Mouse (Mus musculus): ENCODE measurements around the gene Cdc6.
"Not testable (repeated sequence)": the region's sequence is repeated elsewhere in the genome, so short reads cannot be mapped to it uniquely, and the experiment has no call there.

Cdc6 gene

GRCm38 (mm10) chr11:98909654-98910053 lies 2.1 kb downstream of the Cdc6 start:
- DNase-seq (ENCODE audit: low spot score in 2 of 2), result peak; percentile 65 to 80

- DNase-seq (ENCODE audit: low spot score in 2 of 2), result no peak
These were observed 2.8 kb downstream of the Cdc6 start for GRCm38 (mm10) chr11:98910415-98910814.

DNA sequence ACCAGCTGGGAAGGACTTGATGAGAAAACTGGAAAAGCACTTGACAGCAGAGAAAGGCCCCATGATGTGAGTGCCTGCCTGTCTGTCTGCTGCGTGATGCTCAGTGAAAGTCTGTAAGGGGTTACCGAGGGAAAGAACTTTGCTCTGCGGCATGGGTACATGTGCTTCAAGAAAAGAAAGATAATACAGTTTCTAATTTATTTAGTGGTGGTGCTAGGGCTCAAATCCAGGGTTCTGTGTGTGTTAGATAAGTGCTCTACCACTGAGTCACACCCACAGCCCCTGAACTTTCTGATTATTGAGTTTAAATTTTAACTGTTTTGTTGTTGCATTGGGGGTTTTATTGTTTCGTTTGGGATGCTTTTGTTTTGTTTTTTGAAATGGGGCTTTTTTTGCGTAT lies 3.9 kb downstream of the Cdc6 start:
- DNase-seq (ENCODE audit: low spot score in 2 of 2), result no peak

DNA sequence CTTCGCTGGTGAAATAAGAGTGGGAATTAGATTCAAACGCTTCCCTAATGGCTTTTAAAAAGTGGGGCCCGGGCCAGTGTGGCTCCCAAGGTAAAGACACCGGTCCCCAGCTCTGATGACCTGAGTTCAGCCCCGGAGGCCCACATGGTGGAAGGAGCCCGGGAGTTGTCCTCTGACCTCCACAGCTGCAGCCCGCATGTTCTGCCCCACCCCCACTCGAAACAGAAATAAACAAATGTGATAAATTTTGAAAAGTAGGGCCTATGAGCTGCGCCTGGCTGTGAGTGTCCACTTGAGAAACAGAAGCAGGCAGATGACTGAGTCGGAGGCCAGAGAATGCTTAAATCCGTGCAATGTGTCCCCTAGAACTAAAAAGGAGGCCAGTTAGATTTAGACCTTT lies 6.6 kb downstream of the Cdc6 start:
- no peak for DNase-seq (ENCODE audit: low spot score in 2 of 2)

DNA sequence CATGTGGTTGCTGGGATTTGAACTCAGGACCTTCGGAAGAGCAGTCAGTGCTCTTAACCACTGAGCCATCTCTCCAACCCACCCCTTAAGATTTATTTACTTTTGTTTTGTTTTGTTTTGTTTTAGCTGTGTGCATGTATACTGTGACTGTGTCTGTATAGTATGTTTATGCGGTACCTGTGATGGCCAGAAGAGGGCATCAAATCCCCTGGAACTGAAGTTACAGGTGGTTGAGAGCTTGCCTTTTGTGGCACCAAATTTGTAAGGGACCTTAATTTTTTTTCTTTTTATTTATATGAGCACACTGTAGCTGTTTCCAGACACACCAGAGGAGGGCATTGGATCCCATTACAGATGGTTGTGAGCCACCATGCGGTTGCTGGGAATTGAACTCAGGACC lies 8.8 kb downstream of the Cdc6 start:
- DNase-seq (ENCODE audit: low spot score in 2 of 2), result not testable (repeated sequence)

- DNase-seq (ENCODE audit: low spot score in 2 of 2), result no peak
These were observed 9.9 kb downstream of the Cdc6 start for GRCm38 (mm10) chr11:98917428-98918005.

- peak; percentile 54 to 60 for DNase-seq (ENCODE audit: low spot score in 2 of 2)
These were observed 10.6 kb downstream of the Cdc6 start for GRCm38 (mm10) chr11:98918231-98918630.

- no peak for DNase-seq (ENCODE audit: low spot score in 2 of 2)
These were observed 11.4 kb downstream of the Cdc6 start for GRCm38 (mm10) chr11:98919009-98919408.

DNA sequence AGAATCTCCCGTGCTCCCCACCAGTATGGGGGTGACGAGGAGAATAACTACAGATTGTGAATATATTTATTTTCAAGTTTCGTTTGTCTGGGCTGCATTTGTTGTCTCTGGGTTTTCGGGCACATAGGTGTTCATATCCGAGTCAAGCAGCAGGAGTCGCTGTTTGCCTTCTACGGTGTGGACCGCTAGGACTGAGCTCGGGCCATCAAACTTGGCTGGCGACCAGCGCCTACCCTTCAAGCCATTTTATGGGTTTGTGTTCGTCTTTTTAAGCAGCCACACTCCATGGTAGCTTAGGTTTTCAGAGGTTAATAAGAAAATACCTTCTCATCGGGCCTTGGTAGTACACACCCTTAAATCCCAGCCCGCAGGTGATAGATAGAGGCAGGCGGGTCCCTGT lies 14.2 kb downstream of the Cdc6 start:
- DNase-seq (ENCODE audit: low spot score in 2 of 2), result not testable (repeated sequence)

GRCm38 (mm10) chr11:98922307-98922706 lies 14.7 kb downstream of the Cdc6 start:
- not testable (repeated sequence) for DNase-seq (ENCODE audit: low spot score in 2 of 2)

DNA sequence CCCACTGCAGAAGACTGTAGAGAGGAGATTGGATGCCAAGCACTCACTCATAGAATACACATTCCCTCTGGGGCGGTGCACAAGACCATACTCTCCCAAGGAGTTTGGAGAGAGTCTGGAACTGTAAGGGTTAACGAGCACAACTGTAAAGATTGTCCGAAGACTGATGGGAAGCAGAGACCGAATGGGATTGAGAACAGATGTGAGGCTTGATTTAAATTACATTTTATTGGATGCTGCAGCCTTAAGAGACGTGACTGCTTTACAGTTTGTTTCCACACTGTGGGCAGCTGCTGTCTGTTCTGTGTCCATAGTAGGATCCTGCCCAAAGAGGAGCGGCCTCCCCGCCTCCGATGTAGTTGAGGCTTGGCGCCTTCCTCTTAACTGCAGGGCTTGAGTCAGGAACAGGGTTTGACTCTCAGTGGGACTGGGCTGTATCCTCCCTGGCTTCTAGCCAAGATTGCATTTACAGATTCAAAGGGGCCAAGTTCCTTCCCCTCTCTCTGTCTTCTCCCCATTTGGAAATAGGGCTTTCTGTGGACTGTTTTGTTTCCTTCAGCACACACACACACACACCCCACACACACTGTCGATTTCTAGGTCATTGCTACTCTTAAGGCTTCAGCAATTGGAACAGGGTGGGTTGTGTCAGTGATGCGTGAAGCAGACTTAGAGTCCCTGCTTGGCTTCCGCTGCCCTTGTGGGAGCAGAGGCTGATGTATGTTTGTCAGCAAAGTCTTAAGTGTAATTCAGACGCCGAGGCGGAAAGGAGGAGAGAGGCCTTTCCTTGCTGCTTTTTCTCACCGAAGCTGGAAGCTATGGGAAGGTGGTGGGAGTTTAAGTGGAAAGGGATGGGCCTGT lies 15.5 kb downstream of the Cdc6 start:
- not testable (repeated sequence) for DNase-seq (ENCODE audit: low spot score in 2 of 2)

GRCm38 (mm10) chr11:98924633-98925175 lies 17.1 kb downstream of the Cdc6 start:
- peak; percentile 66 for DNase-seq (ENCODE audit: low spot score in 2 of 2)

DNA sequence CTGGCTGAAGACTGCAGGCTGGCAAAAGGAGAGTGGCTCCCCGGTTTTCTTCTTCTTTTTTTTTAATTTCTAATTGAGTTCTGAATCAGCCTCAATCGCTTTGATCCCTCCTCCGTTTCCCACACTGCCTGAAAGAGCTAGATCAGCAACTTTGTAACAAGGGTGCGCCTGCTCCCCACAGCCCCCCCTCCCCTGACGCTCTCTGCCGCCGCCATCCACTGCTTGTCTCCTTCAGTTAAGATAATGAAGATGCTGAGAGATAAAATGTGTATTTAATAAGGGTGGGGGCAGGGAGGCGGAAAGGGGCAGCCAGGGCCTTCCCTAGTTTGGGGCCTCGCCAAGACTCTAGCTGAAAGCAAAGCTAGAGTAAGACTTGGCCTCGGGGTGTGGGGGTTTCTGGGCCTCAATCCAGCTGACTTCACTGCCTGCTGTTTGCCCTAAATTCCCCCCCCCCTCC lies 17.7 kb downstream of the Cdc6 start:
- no peak for DNase-seq (ENCODE audit: low spot score in 2 of 2)

DNA sequence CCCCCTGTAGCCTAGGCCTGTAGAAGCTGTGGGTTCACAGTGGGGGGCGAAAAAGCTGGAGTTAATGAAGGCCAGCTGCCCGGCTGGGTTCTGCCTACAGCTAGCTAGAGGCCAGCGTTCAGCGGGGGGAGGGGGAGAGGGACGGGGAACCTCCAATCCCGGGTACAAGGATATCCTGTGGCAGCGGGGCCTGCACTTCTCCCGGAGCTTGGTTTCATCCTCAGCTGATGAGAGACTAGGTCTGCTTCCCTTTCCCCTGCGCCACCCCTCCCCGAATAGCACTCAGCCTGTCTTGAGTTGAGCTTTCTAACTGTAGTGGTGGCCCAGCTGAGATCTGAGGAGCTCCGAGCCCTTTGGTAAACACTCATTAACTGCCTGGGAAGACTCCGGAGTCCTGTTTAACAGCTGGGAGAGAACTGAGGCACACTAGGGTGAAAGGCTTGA lies 18.3 kb downstream of the Cdc6 start:
- DNase-seq (ENCODE audit: low spot score in 2 of 2), result no peak

DNA sequence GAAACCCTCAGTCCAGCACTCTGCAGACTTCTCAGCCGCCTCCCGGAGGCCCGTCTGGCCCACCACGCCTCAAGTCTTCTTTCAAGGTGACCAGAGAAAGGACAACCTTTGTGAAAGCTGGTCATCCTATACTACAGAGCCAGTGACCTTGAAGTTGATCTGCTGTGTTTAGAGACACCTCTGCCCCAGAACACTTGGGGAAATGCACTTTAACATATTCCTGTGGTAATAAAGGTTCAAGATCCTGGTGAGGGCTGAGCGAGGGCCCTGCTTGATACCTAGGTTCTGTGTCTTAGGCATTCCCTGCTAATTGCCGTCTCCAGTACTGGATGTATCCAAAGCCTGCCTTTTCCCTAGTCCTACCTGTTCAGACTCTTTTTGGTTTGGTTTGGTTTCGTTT lies 19.0 kb downstream of the Cdc6 start:
- no peak for DNase-seq (ENCODE audit: low spot score in 2 of 2)

DNA sequence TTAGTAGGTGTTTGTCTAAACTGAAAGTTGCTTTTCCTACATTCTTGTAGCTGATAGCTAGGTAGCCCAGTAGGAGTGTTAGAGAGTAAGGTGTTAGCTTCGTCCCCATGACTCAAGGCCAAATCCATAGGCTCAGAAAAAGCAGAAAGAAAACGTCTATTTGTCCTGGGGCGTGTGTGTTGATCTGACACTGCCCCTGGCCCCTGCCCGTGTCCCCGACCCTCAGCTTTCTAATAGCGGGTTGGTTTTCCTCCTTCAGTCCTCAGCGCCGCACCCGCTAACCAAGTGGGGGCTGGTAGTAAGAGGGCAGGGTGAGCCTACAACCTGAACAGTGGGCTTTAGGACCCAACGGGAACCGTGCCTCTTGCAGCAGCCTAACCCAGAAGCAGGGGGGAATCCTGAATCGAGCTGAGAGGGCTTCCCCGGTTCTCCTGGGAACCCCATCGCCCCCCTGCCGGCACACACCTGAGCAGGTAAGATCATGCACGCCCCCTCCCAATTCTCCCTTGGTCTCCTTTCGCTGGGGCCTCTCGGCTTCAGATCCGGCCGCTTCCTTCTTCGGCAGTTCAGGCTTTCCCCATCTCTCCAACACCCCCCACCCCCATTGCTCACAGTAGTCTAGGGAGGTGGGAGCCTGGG lies 20.0 kb downstream of the Cdc6 start, which contains the start of gene Rara:
Rara (plus strand) TSS at position 381 of the 639 bp plus-strand sequence.
- no peak for DNase-seq (ENCODE audit: low spot score in 2 of 2)

DNA sequence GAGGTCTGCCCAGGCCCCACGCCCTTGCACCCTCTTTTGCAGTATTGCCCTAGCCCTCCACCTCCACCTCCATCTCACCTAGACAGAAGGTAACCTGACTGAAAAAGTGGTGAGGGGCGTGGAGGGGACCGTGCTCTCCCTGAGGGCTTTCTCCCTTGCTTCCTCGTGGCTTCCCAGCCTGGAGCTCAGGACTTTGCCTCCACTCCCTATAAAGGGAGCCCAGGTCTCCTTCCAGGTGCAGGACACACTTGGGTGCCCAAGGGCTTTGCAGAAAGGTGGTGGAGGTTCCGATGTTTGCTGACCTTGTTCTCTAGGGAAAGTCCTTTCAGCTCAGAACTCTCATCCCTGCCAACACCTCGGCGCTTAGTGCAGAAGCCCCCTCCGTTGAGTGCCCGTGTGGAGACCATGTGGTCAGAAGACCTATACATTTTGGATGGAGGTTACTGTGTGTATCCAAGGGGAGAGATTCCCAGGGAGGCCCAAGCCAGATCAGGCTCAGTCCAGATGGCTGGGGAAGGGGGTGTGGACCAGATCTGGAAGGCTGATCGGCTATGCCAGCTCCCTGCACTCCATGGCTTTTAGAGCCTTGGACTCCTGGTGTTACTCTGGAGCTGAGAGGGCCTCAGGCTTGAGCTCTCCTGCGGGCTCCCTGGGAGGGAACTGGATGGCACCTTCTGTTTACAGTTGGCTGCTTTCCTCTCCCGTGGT lies 20.7 kb downstream of the Cdc6 start:
- no peak for DNase-seq (ENCODE audit: low spot score in 2 of 2)

DNA sequence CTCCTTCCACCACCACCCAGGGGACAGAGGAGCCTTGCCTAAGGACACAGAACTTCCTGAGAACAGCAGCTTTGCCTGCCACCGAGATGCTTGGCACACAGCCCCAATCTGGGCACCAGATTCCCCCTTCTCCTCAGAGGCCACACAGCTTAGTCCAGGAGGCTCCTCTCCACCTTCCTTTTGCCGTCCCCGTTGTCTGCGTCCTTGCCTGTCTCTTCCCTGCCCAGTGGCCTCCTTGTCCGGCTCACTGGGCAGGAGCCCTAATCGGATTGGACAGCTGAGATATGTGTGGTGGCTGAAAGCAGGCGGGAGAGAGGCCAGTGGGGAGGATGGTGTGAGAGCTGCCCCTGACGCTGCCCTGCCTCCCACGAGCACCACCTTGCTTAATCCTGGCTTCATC lies 21.9 kb downstream of the Cdc6 start:
- no peak for DNase-seq (ENCODE audit: low spot score in 2 of 2)

DNA sequence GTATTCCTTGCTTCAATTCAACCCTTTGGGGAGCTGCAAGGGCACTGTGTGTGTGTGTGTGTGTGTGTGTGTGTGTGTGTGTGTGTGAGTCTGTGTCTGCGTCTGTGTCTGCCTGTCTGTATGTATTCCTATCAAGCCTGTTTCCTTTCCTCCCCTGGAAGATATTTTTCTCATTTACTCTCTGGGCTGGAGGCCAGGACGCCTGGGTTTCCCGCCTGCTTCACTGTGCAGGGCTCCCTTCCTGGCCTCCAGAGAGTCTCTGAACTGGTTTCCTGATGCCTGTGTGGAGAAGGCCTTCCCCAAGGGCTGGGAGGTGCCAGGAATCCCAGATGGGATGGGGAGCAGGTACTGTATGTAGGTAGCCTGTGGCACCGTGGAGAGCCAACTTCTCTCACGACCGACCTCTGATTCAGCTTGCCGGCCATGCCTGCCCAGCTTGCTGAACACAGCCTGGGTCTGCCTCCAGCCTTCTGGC lies 22.6 kb downstream of the Cdc6 start:
- no peak for DNase-seq (ENCODE audit: low spot score in 2 of 2)

- no peak for DNase-seq (ENCODE audit: low spot score in 2 of 2)
These were observed 23.3 kb downstream of the Cdc6 start for GRCm38 (mm10) chr11:98930773-98931512.

Measured in spleen, postnatal 36 days (tissue).